11 mouse cellular contexts compared by ENCODE assay signal in genomic region chr7:82810799-82811139, GRCm38 (mm10). TPM values are rescaled to one million over a fixed set of nuclear protein-coding genes. Genes with fewer than 3 reads are reported as not detected.
A peak's percentile ranks its signal among the peaks of the same experiment; 100 is the strongest.
DNase-seq lines count a peak whose midpoint lies in the region; ATAC-seq and TF ChIP-seq lines count a peak whose summit lies in the region.
"Had no signal": no experiment of that assay in that cellular context is flagged by ENCODE, and none has a peak within 500 bp of the region (broad histone marks: within the 10 kb centered on the region; RNA-seq: fewer than 3 reads in every experiment).

No protein-coding gene starts in this region.

- H3K27me3 ChIP-seq in lung, postnatal 0 days (replicated peaks; ENCODE audit: insufficient read depth, low read length): no peaks in the 10 kb centered on the region
- no peaks in the 10 kb centered on the region for H3K27me3 ChIP-seq in hindbrain, embryonic 12.5 days
- H3K27me3 ChIP-seq in limb, embryonic 15.5 days: no peaks in the 10 kb centered on the region
- H3K27me3 ChIP-seq in neural tube, embryonic 15.5 days (replicated peaks): no peaks in the 10 kb centered on the region

- H3K4me2 ChIP-seq in lung, postnatal 0 days (replicated peaks; ENCODE audit: low read depth, low read length): peak overlapping the region; percentile 38; the same call in 1 of the 2 replicates
- peak overlapping the region; percentile 45 for H3K4me2 ChIP-seq in hindbrain, embryonic 12.5 days (replicated peaks)
- H3K4me2 ChIP-seq in limb, embryonic 15.5 days: no peak overlapping the region
- peak overlapping the region; percentile 51 for H3K4me2 ChIP-seq in neural tube, embryonic 15.5 days

- no peak overlapping the region for H3K4me3 ChIP-seq in lung, postnatal 0 days (ENCODE audit: low read depth, low read length)
- 0 out of 2 replicates have a peak overlapping the region, but pooled peaks have one; percentile 17 for H3K4me3 ChIP-seq in hindbrain, embryonic 12.5 days
- H3K4me3 ChIP-seq in limb, embryonic 15.5 days: peak overlapping the region; percentile 5; the same call in 1 of the 2 replicates
- peak overlapping the region; percentile 15 for H3K4me3 ChIP-seq in neural tube, embryonic 15.5 days (replicated peaks)
- H3K4me3 ChIP-seq: erythroblast, embryonic 14.5 days had no signal

- TF ChIP-seq CTCF in lung, postnatal 0 days (IDR thresholded peaks at IDR 0.05): no peak

- no peak for DNase-seq in lung, postnatal 0 days (ENCODE audit: low spot score)
- DNase-seq in lung, postnatal 36 days: no peak
- DNase-seq in heart, adult 8-10 months (ENCODE audit: low spot score): no peak
- no peak for DNase-seq in adrenal gland, adult (ENCODE audit: inconsistent age in 2 of 2, low spot score in 1 of 2)
- DNase-seq: cerebellum, postnatal 36 days; gastrocnemius, postnatal 36 days; lung, adult 2 months had no signal

- H3K27ac ChIP-seq in lung, postnatal 0 days (ENCODE audit: low read length): no peak overlapping the region
- no peak overlapping the region for H3K27ac ChIP-seq in hindbrain, embryonic 12.5 days
- no peak overlapping the region for H3K27ac ChIP-seq in limb, embryonic 15.5 days
- no peak overlapping the region for H3K27ac ChIP-seq in neural tube, embryonic 15.5 days (replicated peaks)

- H3K9ac ChIP-seq in lung, postnatal 0 days (replicated peaks; ENCODE audit: low read depth): no peak overlapping the region
- H3K9ac ChIP-seq in hindbrain, embryonic 12.5 days: 0 out of 2 replicates have a peak overlapping the region, but pooled peaks have one; percentile 19
- no peak overlapping the region for H3K9ac ChIP-seq in limb, embryonic 15.5 days
- no peak overlapping the region for H3K9ac ChIP-seq in neural tube, embryonic 15.5 days (replicated peaks)

- no peak for TF ChIP-seq EP300 in lung, postnatal 0 days (IDR thresholded peaks at IDR 0.05)

- 50% methylated on average over 5 of the region's 5 CpGs for WGBS in lung, postnatal 0 days
- 29% methylated on average over 5 of the region's 5 CpGs for WGBS in hindbrain, embryonic 12.5 days
- WGBS in limb, embryonic 15.5 days: 26% methylated on average over 5 of the region's 5 CpGs
- WGBS in neural tube, embryonic 15.5 days: 21% methylated on average over 5 of the region's 5 CpGs

- H3K9me3 ChIP-seq in lung, postnatal 0 days (ENCODE audit: low read length): no peaks in the 10 kb centered on the region
- no peaks in the 10 kb centered on the region for H3K9me3 ChIP-seq in hindbrain, embryonic 12.5 days (replicated peaks)
- no peaks in the 10 kb centered on the region for H3K9me3 ChIP-seq in limb, embryonic 15.5 days
- H3K9me3 ChIP-seq in neural tube, embryonic 15.5 days (replicated peaks): no peaks in the 10 kb centered on the region

- no peak for ATAC-seq in lung, postnatal 0 days
- no peak for ATAC-seq in hindbrain, embryonic 12.5 days (ENCODE audit: low FRiP score)
- ATAC-seq in limb, embryonic 15.5 days (ENCODE audit: insufficient number of reproducible peaks, low FRiP score, low TSS enrichment, low read depth): no peak
- ATAC-seq in neural tube, embryonic 15.5 days (ENCODE audit: low FRiP score): no peak; the same call in 1 of the 2 replicates

- no peaks in the 10 kb centered on the region for H3K36me3 ChIP-seq in lung, postnatal 0 days (ENCODE audit: insufficient read depth, low read length)
- no peaks in the 10 kb centered on the region for H3K36me3 ChIP-seq in hindbrain, embryonic 12.5 days
- H3K36me3 ChIP-seq in limb, embryonic 15.5 days: no peaks in the 10 kb centered on the region
- H3K36me3 ChIP-seq in neural tube, embryonic 15.5 days: no peaks in the 10 kb centered on the region

- H3K4me1 ChIP-seq in lung, postnatal 0 days (ENCODE audit: insufficient read depth, low read depth, low read length): no peaks in the 10 kb centered on the region
- peaks cover 15% of the 10 kb centered on the region for H3K4me1 ChIP-seq in hindbrain, embryonic 12.5 days
- peaks cover 16% of the 10 kb centered on the region for H3K4me1 ChIP-seq in limb, embryonic 15.5 days
- H3K4me1 ChIP-seq in neural tube, embryonic 15.5 days: peaks cover 14% of the 10 kb centered on the region

RNA-seq across cellular contexts. Expression of gene Mex3b, which starts 56.4 kb away (rescaled TPM):
- 6.5 and 7.7 TPM in 2 replicates for polyA plus RNA-seq in lung, postnatal 0 days (2015; fragmentation: Nextera tagmentation; extraction: Ambion mirVana)
- 48.2 and 50.2 TPM in 2 replicates for polyA plus RNA-seq in hindbrain, embryonic 12.5 days (2016; fragmentation: Nextera tagmentation; extraction: Ambion mirVana)
- 14.7 and 17.8 TPM in 2 replicates for polyA plus RNA-seq in limb, embryonic 15.5 days (2015; fragmentation: Nextera tagmentation; extraction: Ambion mirVana)
- 17.7 and 21.3 TPM in 2 replicates for polyA plus RNA-seq in neural tube, embryonic 15.5 days (2015; fragmentation: Nextera tagmentation; extraction: Ambion mirVana)
- total RNA-seq in heart, adult 8-10 months (2022): 1 to 10 TPM; 1.1 to 1.3 (median 1.3) TPM
